Mouse (Mus musculus) midbrain, postnatal 0 days (tissue): ENCODE measurements around the gene Cptp. TPM values are rescaled to one million over a fixed set of nuclear protein-coding genes. Genes with fewer than 3 reads are reported as not detected.

Source experiments
- ATAC-seq: fragments of 200-750 bp; cut with Nextera tagmentation; 2 replicates; pipeline ENCODE4 v1.8.0; 2017; ENCODE audit warnings: moderate number of reproducible peaks, mild to moderate bottlenecking, moderate TSS enrichment, moderate library complexity; ENCODE audit not compliant: low FRiP score
- DNase-seq: peaks from one replicate; pipeline ENCODE4 v3.0.0-alpha.2; 2015; ENCODE audit warnings: low spot score
- H3K27ac ChIP-seq: fragments of 300-500 bp; sonication (generic); 2 replicates; pipeline ENCODE4 v1.5.1; 2014; ENCODE audit warnings: low read depth, mild to moderate bottlenecking, low read length, mixed read lengths
- H3K27me3 ChIP-seq: fragments of 300-500 bp; sonication (generic); 2 replicates; pipeline ENCODE4 v1.6.1; 2014; ENCODE audit warnings: low read length, control low read depth, mixed read lengths; ENCODE audit not compliant: insufficient read depth
- H3K36me3 ChIP-seq: fragments of 300-500 bp; sonication (generic); 2 replicates; pipeline ENCODE4 v1.6.1; 2014; ENCODE audit warnings: low read length, control low read depth, mixed read lengths; ENCODE audit not compliant: insufficient read depth
- H3K4me1 ChIP-seq: fragments of 300-500 bp; sonication (generic); 2 replicates; pipeline ENCODE4 v1.6.1; 2014; ENCODE audit warnings: mild to moderate bottlenecking, control low read depth, antibody characterized with exemption, low read length, mixed read lengths; ENCODE audit not compliant: insufficient read depth
- H3K4me2 ChIP-seq: fragments of 300-500 bp; sonication (generic); 2 replicates; pipeline ENCODE4 v1.6.1; 2014; ENCODE audit warnings: low read depth, mild to moderate bottlenecking, low read length, mixed read lengths; ENCODE audit not compliant: poor library complexity, severe bottlenecking
- H3K4me3 ChIP-seq: fragments of 300-500 bp; sonication (generic); 2 replicates; pipeline ENCODE4 v1.5.1; 2014; ENCODE audit warnings: low read depth, mild to moderate bottlenecking, low read length, moderate library complexity
- H3K9ac ChIP-seq: fragments of 300-500 bp; sonication (generic); replicated peaks from 2 replicates; pipeline ENCODE4 v1.6.1; 2014; ENCODE audit warnings: mild to moderate bottlenecking, low read length, moderate library complexity, mixed read lengths; ENCODE audit not compliant: poor library complexity, severe bottlenecking
- H3K9me3 ChIP-seq: fragments of 300-500 bp; sonication (generic); 2 replicates; pipeline ENCODE4 v1.6.1; 2016; ENCODE audit warnings: low read length, control low read depth
- CTCF ChIP-seq: IDR thresholded peaks from 2 replicates; pipeline ENCODE4 v1.5.1; 2016; ENCODE audit warnings: antibody characterized with exemption, mild to moderate bottlenecking
- WGBS: fragments of 180-500 bp; shearing (Covaris S2); extraction: QIAGEN DNeasy Blood & Tissue Kit; methylation state at CpG from one replicate; pipeline ENCODE4 v1.1.7; 2014; 5-methylcytosine and 5-hydroxymethylcytosine counted together
- polyA plus RNA-seq: library from polyadenylated mRNA; unstranded; fragments of >200 nt; fragmentation: Nextera tagmentation; extraction: Ambion mirVana; gene quantifications from 2 replicates; pipeline ENCODE4 v1.2.1, GENCODE M21; 2015
- total RNA-seq: library from RNA; depleted of rRNA; stranded (reverse); fragments of >200 nt; gene quantifications from 2 replicates; pipeline ENCODE4 v1.2.3, GENCODE M21; 2014

Gene Cptp
- total and polyA plus RNA-seq, 2 experiments from 2014 or later, result 27.3 to 43.7 TPM

DNA sequence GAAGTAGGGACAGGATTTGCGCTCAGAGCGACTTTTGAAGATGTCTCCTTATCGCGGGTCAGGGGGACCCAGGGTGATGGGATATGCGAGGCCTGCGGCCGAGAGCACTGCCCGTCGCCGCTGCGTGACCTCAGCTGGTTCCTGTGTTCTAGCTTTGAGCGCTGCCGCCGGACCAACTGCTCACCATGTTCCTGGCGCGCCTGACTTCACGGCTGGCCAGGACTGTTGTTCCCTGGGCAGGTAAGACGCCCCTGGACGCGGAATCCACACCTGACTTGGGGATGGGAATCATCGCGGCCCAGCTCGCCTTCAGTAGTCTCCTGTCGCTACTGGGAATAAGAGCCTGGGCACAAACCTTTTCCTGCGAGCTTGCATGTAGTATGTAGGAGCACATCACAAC lies 37.4 kb downstream of the Cptp start:
- peak; percentile 21; the same call in 1 of the 2 replicates for ATAC-seq
- peak overlapping the region; percentile 96 for H3K4me2 ChIP-seq
- WGBS, result under 1% methylated on average over 25 of the region's 25 CpGs

DNA sequence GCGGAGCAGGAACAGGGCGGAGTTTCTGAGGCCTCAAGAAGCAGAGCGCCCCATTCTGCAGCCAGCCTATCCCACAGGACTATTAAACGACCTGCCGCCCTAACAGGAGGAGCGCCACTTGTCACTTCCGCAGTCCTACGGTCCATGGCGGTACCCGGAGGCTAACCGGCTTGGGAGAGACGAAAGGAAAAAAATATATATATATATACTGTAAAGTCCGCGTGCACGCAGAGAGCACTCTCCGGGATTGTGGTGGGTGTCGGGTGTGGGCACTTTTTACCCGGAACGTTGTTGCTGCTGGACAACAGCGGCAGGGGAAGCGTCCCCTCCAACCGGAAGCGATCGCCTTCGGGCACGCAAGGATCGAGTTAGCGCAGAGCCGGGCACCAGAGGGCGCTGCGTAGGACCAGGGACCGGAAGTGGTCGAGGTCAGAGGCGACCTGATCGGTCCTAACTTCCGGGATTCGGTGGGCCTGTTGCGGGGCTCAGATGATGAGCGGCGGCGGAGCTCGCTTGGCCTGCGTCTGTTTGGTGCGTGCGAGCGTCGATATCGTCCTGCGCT lies 38.0 kb downstream of the Cptp start, which contains the start of gene Aurkaip1:
TSS of gene Aurkaip1 (plus strand) at position 68 of the 562 bp plus-strand sequence.
- Histone ChIP-seq H3K36me3 (peaks cover 18% of the 10 kb centered on the region), H3K4me3 (peak within 1 kb of the TSS; percentile 79), H3K9me3 (no peaks in the 10 kb centered on the region), H3K27me3 (no peaks in the 10 kb centered on the region), H3K27ac (peak within 1 kb of the TSS; percentile 78), H3K9ac (peak within 1 kb of the TSS; percentile 79), H3K4me1 (peaks cover 4% of the 10 kb centered on the region; the same call in 1 of the 2 replicates), H3K4me2 (peak within 1 kb of the TSS; percentile 96)
- WGBS, result under 1% methylated on average over 49 of the region's 49 CpGs
- DNase-seq, result peak; percentile 98
- peak; percentile 92 for ATAC-seq
- peak; percentile 92 for TF ChIP-seq CTCF

More for the DNA sequence above, 37.4 kb downstream of the Cptp start:
- Histone ChIP-seq H3K36me3 (peaks cover 18% of the 10 kb centered on the region), H3K4me3 (peak overlapping the region; percentile 79), H3K9ac (peak overlapping the region; percentile 79), H3K27me3 (no peaks in the 10 kb centered on the region), H3K4me1 (peaks cover 4% of the 10 kb centered on the region; the same call in 1 of the 2 replicates), H3K9me3 (no peaks in the 10 kb centered on the region), H3K27ac (peak overlapping the region; percentile 78)
- no peak for TF ChIP-seq CTCF
- no peak for DNase-seq

- Histone ChIP-seq H3K9ac (no peak overlapping the region), H3K27me3 (no peaks in the 10 kb centered on the region), H3K9me3 (no peaks in the 10 kb centered on the region), H3K4me3 (peak overlapping the region; percentile 79; the same call in 1 of the 2 replicates), H3K27ac (no peak overlapping the region), H3K4me2 (peak overlapping the region; percentile 96), H3K36me3 (peaks cover 18% of the 10 kb centered on the region), H3K4me1 (peaks cover 4% of the 10 kb centered on the region; the same call in 1 of the 2 replicates)
- 56% methylated on average over 8 of the region's 8 CpGs for WGBS
- TF ChIP-seq CTCF, result no peak
- DNase-seq (no peak), ATAC-seq (no peak)
Observed at GRCm38 (mm10) chr4:155830596-155830995, 38.6 kb downstream of the Cptp start.

- peaks cover 4% of the 10 kb centered on the region; the same call in 1 of the 2 replicates for H3K4me1 ChIP-seq
- ATAC-seq, result no peak
Observed at GRCm38 (mm10) chr4:155829866-155830265, 39.4 kb downstream of the Cptp start.

DNA sequence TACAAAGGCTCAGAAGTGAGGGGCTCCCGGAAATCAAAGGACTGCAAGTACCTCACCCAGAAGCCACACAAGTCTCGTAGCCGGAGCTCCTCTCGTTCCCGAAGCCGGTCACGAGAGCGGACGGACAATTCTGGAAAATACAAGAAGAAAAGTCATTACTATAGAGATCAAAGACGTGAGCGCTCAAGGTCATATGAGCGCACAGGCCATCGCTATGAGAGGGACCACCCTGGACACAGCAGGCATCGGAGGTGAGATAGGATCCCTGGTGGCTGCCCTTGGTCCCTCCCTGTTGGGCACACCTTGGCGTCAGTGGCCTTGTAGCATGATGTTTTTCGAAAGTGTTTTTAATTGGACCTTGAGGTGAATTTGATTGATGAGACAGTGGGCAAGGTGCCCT lies 45.8 kb downstream of the Cptp start:
- no peak for TF ChIP-seq CTCF
- no peak for ATAC-seq
- 94% methylated on average over 16 of the region's 16 CpGs for WGBS
- peaks cover 60% of the 10 kb centered on the region for H3K36me3 ChIP-seq
- no peaks in the 10 kb centered on the region for H3K27me3 ChIP-seq
- no peaks in the 10 kb centered on the region for H3K4me1 ChIP-seq
- no peak overlapping the region for H3K9ac ChIP-seq
- no peak for DNase-seq
- H3K9me3 ChIP-seq, result no peaks in the 10 kb centered on the region
- H3K27ac ChIP-seq, result no peak overlapping the region
- no peak overlapping the region for H3K4me2 ChIP-seq
- no peak overlapping the region for H3K4me3 ChIP-seq

More at GRCm38 (mm10) chr4:155829866-155830265, 39.4 kb downstream of the Cptp start:
- no peak for TF ChIP-seq CTCF
- H3K36me3 ChIP-seq, result peaks cover 14% of the 10 kb centered on the region
- no peak overlapping the region for H3K4me2 ChIP-seq
- no peak overlapping the region for H3K27ac ChIP-seq
- 91% methylated on average over 4 of the region's 4 CpGs for WGBS
- H3K27me3 ChIP-seq, result no peaks in the 10 kb centered on the region
- H3K9ac ChIP-seq, result no peak overlapping the region
- DNase-seq, result no peak
- no peaks in the 10 kb centered on the region for H3K9me3 ChIP-seq
- H3K4me3 ChIP-seq, result no peak overlapping the region

DNA sequence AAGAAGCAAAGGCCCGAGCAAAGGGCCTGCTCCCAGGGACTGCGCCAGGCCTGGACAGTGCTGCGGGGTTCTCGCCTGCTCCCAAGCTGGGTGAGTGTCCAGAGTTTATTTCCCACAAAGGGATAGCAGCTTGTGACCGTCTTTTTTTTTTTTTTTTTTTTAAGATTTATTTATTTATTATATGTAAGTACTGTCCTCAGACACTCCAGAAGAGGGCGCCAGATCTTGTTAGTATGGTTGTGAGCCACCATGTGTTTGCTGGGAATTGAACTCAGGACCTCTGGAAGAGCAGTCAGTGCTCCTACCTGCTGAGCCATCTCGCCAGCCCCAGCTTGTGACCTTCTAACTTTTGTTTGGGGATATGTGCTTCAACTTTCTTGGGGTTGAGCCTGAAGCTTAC lies 48.2 kb downstream of the Cptp start:
- H3K4me3 ChIP-seq, result no peak overlapping the region
- H3K9ac ChIP-seq, result no peak overlapping the region
- TF ChIP-seq CTCF, result peak; percentile 50
- DNase-seq, result peak; percentile 44
- no peaks in the 10 kb centered on the region for H3K4me1 ChIP-seq
- no peak overlapping the region for H3K4me2 ChIP-seq
- peaks cover 69% of the 10 kb centered on the region for H3K36me3 ChIP-seq
- no peaks in the 10 kb centered on the region for H3K9me3 ChIP-seq
- no peak for ATAC-seq
- 77% methylated on average over 7 of the region's 7 CpGs for WGBS
- no peaks in the 10 kb centered on the region for H3K27me3 ChIP-seq
- H3K27ac ChIP-seq, result no peak overlapping the region
